Mouse (Mus musculus) limb, embryonic 14.5 days (tissue): Measurements from ENCODE around the gene Inka2. TPM values are rescaled to one million over a fixed set of nuclear protein-coding genes. Genes with fewer than 3 reads are reported as not detected.
A peak's percentile ranks its signal among the peaks of the same experiment; 100 is the strongest.

Experiments
- ATAC-seq: fragments of 200-750 bp; cut with Nextera tagmentation; 2 replicates; pipeline ENCODE4 v1.8.0; 2017; ENCODE audit warnings: low read depth, moderate number of reproducible peaks, moderate TSS enrichment; ENCODE audit not compliant: low FRiP score
- DNase-seq: peaks from one replicate; pipeline ENCODE4 v3.0.0-alpha.2; 2015; ENCODE audit warnings: low spot score
- H3K27ac ChIP-seq: fragments of 300-500 bp; sonication (generic); replicated peaks from 2 replicates; pipeline ENCODE4 v1.5.1; 2014; ENCODE audit warnings: low read depth, mild to moderate bottlenecking, low read length, moderate library complexity, mixed read lengths
- H3K27me3 ChIP-seq: fragments of 300-500 bp; sonication (generic); 2 replicates; pipeline ENCODE4 v1.6.1; 2014; ENCODE audit warnings: low read length, mixed read lengths; ENCODE audit not compliant: control insufficient read depth, insufficient read depth
- H3K36me3 ChIP-seq: fragments of 300-500 bp; sonication (generic); 2 replicates; pipeline ENCODE4 v1.6.1; 2014; ENCODE audit warnings: mild to moderate bottlenecking, low read length, moderate library complexity, mixed read lengths; ENCODE audit not compliant: control insufficient read depth, insufficient read depth
- H3K4me1 ChIP-seq: fragments of 300-500 bp; sonication (generic); 2 replicates; pipeline ENCODE4 v1.6.1; 2014; ENCODE audit warnings: antibody characterized with exemption, low read length, mixed read lengths; ENCODE audit not compliant: control insufficient read depth, insufficient read depth
- H3K4me2 ChIP-seq: fragments of 300-500 bp; sonication (generic); replicated peaks from 2 replicates; pipeline ENCODE4 v1.6.1; 2014; ENCODE audit warnings: low read depth, mild to moderate bottlenecking, low read length, moderate library complexity; ENCODE audit not compliant: severe bottlenecking
- H3K4me3 ChIP-seq: fragments of 300-500 bp; sonication (generic); replicated peaks from 2 replicates; pipeline ENCODE4 v1.5.1; 2014; ENCODE audit warnings: low read length
- H3K9ac ChIP-seq: fragments of 300-500 bp; sonication (generic); 2 replicates; pipeline ENCODE4 v1.6.1; 2014; ENCODE audit warnings: mild to moderate bottlenecking, low read depth, low read length, moderate library complexity; ENCODE audit not compliant: severe bottlenecking
- H3K9me3 ChIP-seq: fragments of 300-500 bp; sonication (generic); 2 replicates; pipeline ENCODE4 v1.6.1; 2016; ENCODE audit warnings: low read length; ENCODE audit not compliant: control insufficient read depth
- POLR2A ChIP-seq: fragments of 200-500 bp; IDR thresholded peaks from 2 replicates; pipeline ENCODE4 v1.8.0; 2012; ENCODE audit warnings: inconsistent platforms, mild to moderate bottlenecking, moderate library complexity, borderline replicate concordance; ENCODE audit not compliant: insufficient read depth, insufficient read length; ENCODE audit errors: extremely low read depth
- WGBS: fragments of 180-500 bp; shearing (Covaris S2); extraction: QIAGEN DNeasy Blood & Tissue Kit; methylation state at CpG from one replicate; pipeline ENCODE4 v1.1.7; 2014; 5-methylcytosine and 5-hydroxymethylcytosine counted together
- polyA plus RNA-seq, 2 experiments: library from polyadenylated mRNA; depleted of rRNA in 1 of 2; stranded (reverse) in 1 of 2; unstranded in 1 of 2; fragments of >200 nt; fragmentation: Nextera tagmentation in 1 of 2; extraction: Ambion mirVana in 1 of 2; gene quantifications; 2 replicates each; pipeline versions ENCODE4 v1.2.1 to v1.2.3; 2012 to 2014

The Inka2 gene
- polyA plus RNA-seq, 2 experiments = 1.7 to 5.9 TPM

GRCm38 (mm10) chr3:105666996-105667523 lies 37.3 kb upstream of the Inka2 start:
- TF ChIP-seq POLR2A = no peak
- Histone ChIP-seq H3K9ac (no peak overlapping the region), H3K4me1 (no peaks in the 10 kb centered on the region), H3K27ac (no peak overlapping the region), H3K9me3 (no peaks in the 10 kb centered on the region), H3K4me2 (no peak overlapping the region), H3K36me3 (no peaks in the 10 kb centered on the region), H3K27me3 (no peaks in the 10 kb centered on the region), H3K4me3 (no peak overlapping the region)
- ATAC-seq = no peak
- no peak for DNase-seq
- 71% methylated on average over 4 of the region's 4 CpGs for WGBS

- whole genome bisulfite sequencing = 34% methylated on average over 9 of the region's 9 CpGs
- Histone ChIP-seq H3K27me3 (no peaks in the 10 kb centered on the region), H3K36me3 (no peaks in the 10 kb centered on the region), H3K9ac (no peak overlapping the region), H3K4me2 (no peak overlapping the region), H3K9me3 (no peaks in the 10 kb centered on the region), H3K27ac (no peak overlapping the region), H3K4me3 (no peak overlapping the region), H3K4me1 (no peaks in the 10 kb centered on the region)
- no peak for DNase-seq
- no peak for ATAC-seq
- no peak for TF ChIP-seq POLR2A
Measured at GRCm38 (mm10) chr3:105668161-105668560, 36.2 kb upstream of the Inka2 start.

- no peak for DNase-seq
- Histone ChIP-seq H3K27me3 (no peaks in the 10 kb centered on the region), H3K9me3 (no peaks in the 10 kb centered on the region), H3K4me1 (no peaks in the 10 kb centered on the region), H3K27ac (no peak overlapping the region), H3K4me2 (no peak overlapping the region), H3K36me3 (no peaks in the 10 kb centered on the region), H3K4me3 (no peak overlapping the region), H3K9ac (no peak overlapping the region)
- no peak for ATAC-seq
- 84% methylated on average over 3 of the region's 3 CpGs for WGBS
- no peak for TF ChIP-seq POLR2A
Measured at GRCm38 (mm10) chr3:105669776-105670175, 34.6 kb upstream of the Inka2 start.

GRCm38 (mm10) chr3:105670801-105671200 lies 33.6 kb upstream of the Inka2 start:
- Histone ChIP-seq H3K9ac (no peak overlapping the region), H3K36me3 (no peaks in the 10 kb centered on the region), H3K9me3 (no peaks in the 10 kb centered on the region), H3K27me3 (no peaks in the 10 kb centered on the region), H3K4me2 (no peak overlapping the region), H3K27ac (no peak overlapping the region), H3K4me1 (no peaks in the 10 kb centered on the region), H3K4me3 (no peak overlapping the region)
- ATAC-seq (no peak), DNase-seq (no peak)
- WGBS = 76% methylated on average over 1 of the region's 1 CpGs
- no peak for TF ChIP-seq POLR2A

- peaks cover 28% of the 10 kb centered on the region for H3K36me3 ChIP-seq
- no peak overlapping the region for H3K9ac ChIP-seq
- WGBS = 23% methylated on average over 7 of the region's 7 CpGs
- DNase-seq (peak; percentile 86), ATAC-seq (peak; percentile 57; the same call in 1 of the 2 replicates)
- no peak overlapping the region for H3K4me3 ChIP-seq
- H3K4me2 ChIP-seq = no peak overlapping the region
- H3K4me1 ChIP-seq = no peaks in the 10 kb centered on the region
- H3K27me3 ChIP-seq = no peaks in the 10 kb centered on the region
- no peak for TF ChIP-seq POLR2A
- H3K9me3 ChIP-seq = no peaks in the 10 kb centered on the region
- no peak overlapping the region for H3K27ac ChIP-seq
Measured at GRCm38 (mm10) chr3:105674595-105675218, 29.7 kb upstream of the Inka2 start.
